Mouse (Mus musculus) limb, embryonic 10.5 days (tissue): ENCODE data around the gene Ublcp1. TPM values are rescaled to one million over a fixed set of nuclear protein-coding genes. Genes with fewer than 3 reads are reported as not detected.

ENCODE experiments used
- DNase-seq: peaks from one replicate; pipeline ENCODE4 v3.0.0-alpha.2; 2017; ENCODE audit warnings: low spot score
- H3K27ac ChIP-seq: fragments of 300-500 bp; sonication (generic); 2 replicates; pipeline ENCODE4 v1.5.1; 2016; ENCODE audit warnings: mild to moderate bottlenecking
- H3K27me3 ChIP-seq: fragments of 300-500 bp; sonication (generic); 2 replicates; pipeline ENCODE4 v1.6.1; 2016; ENCODE audit warnings: low read depth, mild to moderate bottlenecking; ENCODE audit not compliant: poor library complexity, severe bottlenecking
- H3K36me3 ChIP-seq: fragments of 300-500 bp; sonication (generic); 2 replicates; pipeline ENCODE4 v1.6.1; 2016; ENCODE audit warnings: mild to moderate bottlenecking, moderate library complexity
- H3K4me1 ChIP-seq: fragments of 300-500 bp; sonication (generic); 2 replicates; pipeline ENCODE4 v1.6.1; 2016
- H3K4me3 ChIP-seq: fragments of 300-500 bp; sonication (generic); 2 replicates; pipeline ENCODE4 v1.5.1; 2016; ENCODE audit warnings: mild to moderate bottlenecking, moderate library complexity
- H3K9me3 ChIP-seq: fragments of 300-500 bp; sonication (generic); replicated peaks from 2 replicates; pipeline ENCODE4 v1.6.1; 2016; ENCODE audit warnings: mild to moderate bottlenecking
- WGBS: fragments of 180-500 bp; shearing (Covaris S2); methylation state at CpG from one replicate; pipeline ENCODE4 v1.1.7; 2016; 5-methylcytosine and 5-hydroxymethylcytosine counted together
- polyA plus RNA-seq: library from polyadenylated mRNA; unstranded; fragments of >200 nt; fragmentation: Nextera tagmentation; extraction: Ambion mirVana; gene quantifications from 2 replicates; pipeline ENCODE4 v1.2.1, GENCODE M21; 2016

Gene Ublcp1
- polyA plus RNA-seq, 1 experiment from 2014 or later, result 84.8 TPM

DNA sequence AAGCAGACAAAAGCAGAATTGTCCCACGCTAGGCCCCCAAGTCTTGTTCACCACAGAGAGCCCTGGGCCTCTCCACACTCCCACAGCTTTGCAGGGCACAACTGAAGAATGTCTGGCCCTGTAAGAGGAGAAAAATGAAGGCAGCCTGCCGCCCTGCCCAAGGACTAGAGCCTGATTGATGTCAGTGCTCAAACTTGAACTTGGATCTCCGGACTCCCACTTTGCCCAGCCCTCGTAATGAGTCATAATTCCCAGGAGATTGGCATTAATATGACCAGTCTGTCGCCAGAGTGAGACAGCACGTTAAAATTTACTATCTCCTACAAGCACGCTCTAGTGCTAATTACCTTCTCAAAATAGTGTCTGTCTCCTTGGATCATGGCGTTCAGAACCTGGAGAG is 45.3 kb downstream of the Ublcp1 start:
- Histone ChIP-seq H3K27me3 (no peaks in the 10 kb centered on the region), H3K27ac (no peak overlapping the region), H3K9me3 (no peaks in the 10 kb centered on the region), H3K4me1 (peaks cover 8% of the 10 kb centered on the region; the same call in 1 of the 2 replicates), H3K4me3 (no peak overlapping the region), H3K36me3 (no peaks in the 10 kb centered on the region)
- DNase-seq, result no peak
- 79% methylated on average over 8 of the region's 8 CpGs for WGBS

GRCm38 (mm10) chr11:44423955-44424354 is 46.3 kb downstream of the Ublcp1 start:
- no peak overlapping the region for H3K27ac ChIP-seq
- peaks cover 8% of the 10 kb centered on the region; the same call in 1 of the 2 replicates for H3K4me1 ChIP-seq
- no peaks in the 10 kb centered on the region for H3K9me3 ChIP-seq
- WGBS, result 60% methylated on average over 5 of the region's 5 CpGs
- no peak overlapping the region for H3K4me3 ChIP-seq
- H3K36me3 ChIP-seq, result no peaks in the 10 kb centered on the region
- no peaks in the 10 kb centered on the region for H3K27me3 ChIP-seq
- DNase-seq, result no peak

DNA sequence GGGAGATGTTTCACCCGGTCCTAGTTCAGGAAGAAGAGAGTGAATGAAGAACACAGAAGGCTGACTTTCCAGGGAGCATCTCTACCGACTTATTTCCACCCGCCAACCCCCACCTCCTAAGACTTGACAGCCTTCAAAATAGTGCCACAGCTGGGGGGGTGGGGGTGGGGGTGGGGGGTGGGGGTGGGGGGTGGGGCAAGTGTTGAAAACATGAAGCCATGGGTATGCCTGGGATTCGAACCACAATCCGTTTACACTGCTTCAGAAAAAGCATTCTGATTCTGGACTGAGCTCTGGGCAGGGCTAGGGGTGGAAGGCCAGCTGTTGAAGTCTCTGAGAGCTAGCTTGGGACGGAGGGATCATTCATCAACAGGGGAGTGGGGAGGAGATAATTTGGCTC is 47.0 kb downstream of the Ublcp1 start:
- Histone ChIP-seq H3K4me3 (no peak overlapping the region), H3K9me3 (no peaks in the 10 kb centered on the region), H3K27ac (no peak overlapping the region), H3K27me3 (no peaks in the 10 kb centered on the region), H3K36me3 (no peaks in the 10 kb centered on the region), H3K4me1 (peaks cover 8% of the 10 kb centered on the region; the same call in 1 of the 2 replicates)
- DNase-seq, result no peak
- 52% methylated on average over 6 of the region's 6 CpGs for WGBS

DNA sequence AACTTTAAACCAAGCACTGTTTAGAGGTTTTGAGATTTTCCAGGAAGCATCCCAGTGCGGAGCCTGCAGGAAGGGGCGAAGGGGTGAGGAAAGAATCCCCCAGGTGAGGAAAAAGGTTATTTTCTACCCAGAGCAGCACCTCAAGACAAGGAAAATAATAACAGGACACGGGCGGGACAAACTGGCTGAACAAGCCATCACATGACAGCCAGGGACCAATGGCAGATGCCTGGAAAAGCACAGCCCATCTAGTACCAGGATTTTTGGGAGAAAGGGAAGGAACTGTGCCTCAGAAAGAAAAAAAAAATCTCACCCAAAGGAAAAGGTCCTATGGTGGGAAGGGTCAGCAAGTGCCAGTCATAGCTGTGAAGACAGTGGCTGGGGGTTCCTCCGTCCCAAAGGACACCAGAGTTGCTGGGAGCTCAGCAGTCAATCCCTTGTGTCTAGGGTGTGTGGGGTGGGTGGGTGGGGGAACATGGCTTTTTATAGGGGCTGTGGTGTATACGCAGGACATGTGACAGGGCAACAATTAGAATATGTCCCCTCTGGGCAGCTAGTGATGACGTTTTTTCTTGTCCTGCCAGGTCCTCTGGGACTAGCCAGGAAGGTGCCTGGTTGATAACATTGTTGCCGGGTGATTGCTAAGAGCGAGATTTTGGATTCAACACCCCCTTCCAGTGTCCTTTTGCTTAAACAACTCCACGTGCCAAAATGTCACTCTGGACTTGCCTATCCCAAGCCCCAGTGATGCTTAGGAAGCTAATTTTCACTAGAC is 47.8 kb downstream of the Ublcp1 start:
- no peak for DNase-seq
- H3K27ac ChIP-seq, result no peak overlapping the region
- no peaks in the 10 kb centered on the region for H3K9me3 ChIP-seq
- H3K4me3 ChIP-seq, result no peak overlapping the region
- H3K36me3 ChIP-seq, result no peaks in the 10 kb centered on the region
- peaks cover 8% of the 10 kb centered on the region; the same call in 1 of the 2 replicates for H3K4me1 ChIP-seq
- no peaks in the 10 kb centered on the region for H3K27me3 ChIP-seq
- WGBS, result 75% methylated on average over 10 of the region's 10 CpGs

GRCm38 (mm10) chr11:44417403-44417802 is 52.9 kb downstream of the Ublcp1 start:
- Histone ChIP-seq H3K4me3 (no peak overlapping the region), H3K9me3 (no peaks in the 10 kb centered on the region), H3K36me3 (no peaks in the 10 kb centered on the region), H3K27me3 (no peaks in the 10 kb centered on the region), H3K4me1 (no peaks in the 10 kb centered on the region), H3K27ac (no peak overlapping the region)
- WGBS, result 51% methylated on average over 1 of the region's 1 CpGs
- no peak for DNase-seq

DNA sequence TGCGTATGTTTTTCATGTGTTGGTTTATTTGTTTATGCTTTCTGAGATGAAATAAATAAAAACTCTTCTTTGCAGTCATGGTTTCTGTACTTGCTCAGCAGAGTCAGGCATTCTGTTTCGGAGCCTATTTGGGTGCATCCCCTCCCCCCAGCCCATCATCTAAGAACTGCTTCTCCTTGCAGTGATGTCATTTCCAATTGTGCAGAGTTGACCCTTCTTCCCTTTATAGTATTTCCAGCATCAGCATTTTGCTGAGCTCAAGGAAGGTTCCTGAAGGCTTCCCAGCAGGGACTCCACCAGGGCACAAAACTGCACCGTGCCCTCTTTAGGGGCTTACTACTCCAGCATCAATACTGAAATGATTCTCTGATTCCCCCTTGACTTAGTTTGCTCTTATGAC is 55.7 kb downstream of the Ublcp1 start:
- DNase-seq, result no peak
- 93% methylated on average over 3 of the region's 3 CpGs for WGBS
- Histone ChIP-seq H3K4me3 (no peak overlapping the region), H3K9me3 (no peaks in the 10 kb centered on the region), H3K27me3 (no peaks in the 10 kb centered on the region), H3K4me1 (no peaks in the 10 kb centered on the region), H3K36me3 (no peaks in the 10 kb centered on the region), H3K27ac (no peak overlapping the region)

- Histone ChIP-seq H3K9me3 (no peaks in the 10 kb centered on the region), H3K4me1 (no peaks in the 10 kb centered on the region), H3K27me3 (no peaks in the 10 kb centered on the region), H3K36me3 (no peaks in the 10 kb centered on the region), H3K4me3 (no peak overlapping the region), H3K27ac (no peak overlapping the region)
- DNase-seq, result no peak
- 89% methylated on average over 3 of the region's 3 CpGs for whole genome bisulfite sequencing
Observed at GRCm38 (mm10) chr11:44413371-44413770, 56.9 kb downstream of the Ublcp1 start.

- no peaks in the 10 kb centered on the region for H3K36me3 ChIP-seq
- no peaks in the 10 kb centered on the region for H3K4me1 ChIP-seq
- no peaks in the 10 kb centered on the region for H3K27me3 ChIP-seq
- no peak overlapping the region for H3K4me3 ChIP-seq
- no peak for DNase-seq
- 85% methylated on average over 8 of the region's 8 CpGs for whole genome bisulfite sequencing
- H3K27ac ChIP-seq, result no peak overlapping the region
- H3K9me3 ChIP-seq, result no peaks in the 10 kb centered on the region
Observed at GRCm38 (mm10) chr11:44412276-44412675, 58.0 kb downstream of the Ublcp1 start.

- Histone ChIP-seq H3K36me3 (no peaks in the 10 kb centered on the region), H3K4me1 (no peaks in the 10 kb centered on the region), H3K9me3 (no peaks in the 10 kb centered on the region), H3K27ac (no peak overlapping the region), H3K27me3 (no peaks in the 10 kb centered on the region), H3K4me3 (no peak overlapping the region)
- 63% methylated on average over 3 of the region's 3 CpGs for WGBS
- DNase-seq, result no peak
Observed at GRCm38 (mm10) chr11:44410413-44410812, 59.9 kb downstream of the Ublcp1 start.

DNA sequence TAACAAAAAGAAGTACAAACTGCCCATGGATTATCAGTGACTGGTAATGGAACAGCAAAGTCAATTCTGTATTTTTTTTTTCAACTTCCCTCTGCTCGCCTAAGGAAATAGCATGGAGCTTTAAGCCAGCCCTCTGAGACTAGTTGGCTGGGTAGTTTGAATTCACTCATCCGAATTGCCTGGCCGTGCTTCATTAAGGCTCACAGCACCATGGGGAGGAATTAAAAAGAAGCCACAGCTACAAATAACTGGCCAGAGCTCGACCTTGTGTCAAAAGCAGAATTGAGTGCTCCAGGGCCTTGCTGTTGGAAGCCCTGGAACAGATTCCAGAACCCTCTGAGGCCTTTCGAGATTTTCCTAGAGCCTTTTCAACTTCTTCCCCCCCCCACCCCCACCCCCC is 61.7 kb downstream of the Ublcp1 start:
- no peaks in the 10 kb centered on the region for H3K4me1 ChIP-seq
- H3K4me3 ChIP-seq, result no peak overlapping the region
- 50% methylated on average over 5 of the region's 5 CpGs for WGBS
- DNase-seq, result no peak
- H3K9me3 ChIP-seq, result no peaks in the 10 kb centered on the region
- no peak overlapping the region for H3K27ac ChIP-seq
- H3K36me3 ChIP-seq, result no peaks in the 10 kb centered on the region
- no peaks in the 10 kb centered on the region for H3K27me3 ChIP-seq

DNA sequence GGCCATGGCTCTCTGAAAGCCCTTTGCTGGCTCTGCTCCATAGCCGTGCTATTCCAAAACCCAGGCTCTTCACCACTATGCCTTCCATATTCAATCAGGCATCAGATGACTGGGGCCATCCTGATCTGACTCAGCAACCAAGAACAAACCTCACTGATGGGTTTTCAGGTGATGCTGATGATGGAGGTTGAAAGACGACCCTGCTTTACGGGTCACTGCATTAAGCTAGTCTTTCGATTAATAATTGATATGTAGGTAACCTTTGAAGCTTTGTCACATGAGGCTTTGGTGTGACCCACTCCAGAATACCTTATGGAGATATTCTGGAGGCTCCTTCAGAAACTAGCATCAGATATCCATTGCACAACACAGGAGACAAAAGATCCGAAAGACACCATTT is 63.8 kb downstream of the Ublcp1 start:
- Histone ChIP-seq H3K27ac (no peak overlapping the region), H3K9me3 (no peaks in the 10 kb centered on the region), H3K4me1 (no peaks in the 10 kb centered on the region), H3K27me3 (no peaks in the 10 kb centered on the region), H3K4me3 (no peak overlapping the region), H3K36me3 (no peaks in the 10 kb centered on the region)
- no peak for DNase-seq
- 78% methylated on average over 5 of the region's 5 CpGs for WGBS

- DNase-seq, result no peak
- WGBS, result 29% methylated on average over 1 of the region's 1 CpGs
Observed at GRCm38 (mm10) chr11:44405961-44406360, 64.3 kb downstream of the Ublcp1 start.

DNA sequence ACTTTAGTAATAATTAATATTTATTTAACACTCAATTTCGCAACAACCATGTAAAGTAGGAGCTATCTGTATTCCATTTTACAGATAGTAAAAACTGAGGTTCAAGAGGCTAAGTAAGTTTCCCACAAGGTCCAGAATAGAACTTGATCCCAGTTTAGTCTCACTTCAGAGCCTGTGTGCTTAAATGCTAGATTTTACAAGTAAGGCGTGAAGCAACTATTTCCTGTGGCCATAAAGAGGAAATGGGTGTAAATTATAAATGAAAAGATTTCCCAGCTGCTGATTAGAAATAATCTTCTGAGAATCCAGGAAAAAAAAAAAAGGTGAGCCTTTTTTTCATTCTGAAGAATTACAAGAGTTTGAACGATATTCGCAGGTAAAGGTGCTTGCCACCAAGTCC is 65.2 kb downstream of the Ublcp1 start:
- Histone ChIP-seq H3K36me3 (no peaks in the 10 kb centered on the region), H3K9me3 (no peaks in the 10 kb centered on the region), H3K27me3 (no peaks in the 10 kb centered on the region), H3K27ac (no peak overlapping the region), H3K4me1 (no peaks in the 10 kb centered on the region), H3K4me3 (no peak overlapping the region)
- no peak for DNase-seq
- WGBS, result 90% methylated on average over 4 of the region's 4 CpGs

More at GRCm38 (mm10) chr11:44405961-44406360, 64.3 kb downstream of the Ublcp1 start:
- no peak overlapping the region for H3K27ac ChIP-seq
- H3K4me1 ChIP-seq, result no peaks in the 10 kb centered on the region
- no peaks in the 10 kb centered on the region for H3K9me3 ChIP-seq
- no peaks in the 10 kb centered on the region for H3K27me3 ChIP-seq
- no peaks in the 10 kb centered on the region for H3K36me3 ChIP-seq
- H3K4me3 ChIP-seq, result no peak overlapping the region
